Mouse (Mus musculus): ENCODE measurements around the gene Tnrc18. TPM values are rescaled to one million over a fixed set of nuclear protein-coding genes. Genes with fewer than 3 reads are reported as not detected.

The Tnrc18 gene
- polyA plus RNA-seq, 1 experiment from 2014 or later, result 41.1 TPM

GRCm38 (mm10) chr5:142825665-142826064 is 8.2 kb upstream of the Tnrc18 start:
- H3K27ac ChIP-seq (ENCODE audit: low read depth, low read length), result no peak overlapping the region
- H3K9me3 ChIP-seq (ENCODE audit: control insufficient read depth, low read length), result no peaks in the 10 kb centered on the region
- 66% methylated on average over 5 of the region's 5 CpGs for WGBS
- no peak overlapping the region for H3K4me2 ChIP-seq (replicated peaks; ENCODE audit: low read depth, low read length)
- H3K9ac ChIP-seq (ENCODE audit: low read depth, low read length), result no peak overlapping the region
- H3K27me3 ChIP-seq (ENCODE audit: control insufficient read depth, insufficient read depth, low read length), result no peaks in the 10 kb centered on the region
- no peak for ATAC-seq (ENCODE audit: low FRiP score, low TSS enrichment)
- no peak overlapping the region for H3K4me3 ChIP-seq (ENCODE audit: low read length)
- no peaks in the 10 kb centered on the region for H3K36me3 ChIP-seq (ENCODE audit: control insufficient read depth, insufficient read depth, low read length)
- H3K4me1 ChIP-seq (ENCODE audit: control insufficient read depth, insufficient read depth, low read length), result peaks cover 25% of the 10 kb centered on the region

GRCm38 (mm10) chr5:142824091-142824490 is 6.6 kb upstream of the Tnrc18 start:
- 21% methylated on average over 6 of the region's 6 CpGs for WGBS

GRCm38 (mm10) chr5:142823096-142824062 is 5.9 kb upstream of the Tnrc18 start:
- Histone ChIP-seq H3K9ac (ENCODE audit: low read depth, low read length) (peak overlapping the region; percentile 87), H3K9me3 (ENCODE audit: control insufficient read depth, low read length) (no peaks in the 10 kb centered on the region), H3K27me3 (ENCODE audit: control insufficient read depth, insufficient read depth, low read length) (no peaks in the 10 kb centered on the region), H3K4me1 (ENCODE audit: control insufficient read depth, insufficient read depth, low read length) (peaks cover 25% of the 10 kb centered on the region), H3K4me2 (replicated peaks; ENCODE audit: low read depth, low read length) (peak overlapping the region; percentile 64), H3K36me3 (ENCODE audit: control insufficient read depth, insufficient read depth, low read length) (no peaks in the 10 kb centered on the region), H3K27ac (ENCODE audit: low read depth, low read length) (peak overlapping the region; percentile 100), H3K4me3 (ENCODE audit: low read length) (peak overlapping the region; percentile 96)
- peak; percentile 63 for ATAC-seq (ENCODE audit: low FRiP score, low TSS enrichment)
- WGBS, result 4% methylated on average over 31 of the region's 31 CpGs

More at GRCm38 (mm10) chr5:142824091-142824490, 6.6 kb upstream of the Tnrc18 start:
- Histone ChIP-seq H3K9me3 (ENCODE audit: control insufficient read depth, low read length) (no peaks in the 10 kb centered on the region), H3K27ac (ENCODE audit: low read depth, low read length) (peak overlapping the region; percentile 100), H3K27me3 (ENCODE audit: control insufficient read depth, insufficient read depth, low read length) (no peaks in the 10 kb centered on the region), H3K4me2 (replicated peaks; ENCODE audit: low read depth, low read length) (peak overlapping the region; percentile 64), H3K4me1 (ENCODE audit: control insufficient read depth, insufficient read depth, low read length) (peaks cover 25% of the 10 kb centered on the region), H3K9ac (ENCODE audit: low read depth, low read length) (peak overlapping the region; percentile 87; the same call in 1 of the 2 replicates), H3K4me3 (ENCODE audit: low read length) (peak overlapping the region; percentile 96; the same call in 1 of the 2 replicates), H3K36me3 (ENCODE audit: control insufficient read depth, insufficient read depth, low read length) (no peaks in the 10 kb centered on the region)
- no peak for ATAC-seq (ENCODE audit: low FRiP score, low TSS enrichment)

- Histone ChIP-seq H3K9ac (ENCODE audit: low read depth, low read length) (peak overlapping the region; percentile 87), H3K4me1 (ENCODE audit: control insufficient read depth, insufficient read depth, low read length) (peaks cover 25% of the 10 kb centered on the region), H3K27ac (ENCODE audit: low read depth, low read length) (peak overlapping the region; percentile 100), H3K4me3 (ENCODE audit: low read length) (peak overlapping the region; percentile 96), H3K27me3 (ENCODE audit: control insufficient read depth, insufficient read depth, low read length) (no peaks in the 10 kb centered on the region), H3K9me3 (ENCODE audit: control insufficient read depth, low read length) (no peaks in the 10 kb centered on the region), H3K4me2 (replicated peaks; ENCODE audit: low read depth, low read length) (peak overlapping the region; percentile 64), H3K36me3 (ENCODE audit: control insufficient read depth, insufficient read depth, low read length) (no peaks in the 10 kb centered on the region)
- peak; percentile 5; the same call in 1 of the 2 replicates for ATAC-seq (ENCODE audit: low FRiP score, low TSS enrichment)
- WGBS, result under 1% methylated on average over 36 of the region's 36 CpGs
Measured at GRCm38 (mm10) chr5:142822286-142823095, 5.0 kb upstream of the Tnrc18 start.

GRCm38 (mm10) chr5:142821974-142822285 is 4.5 kb upstream of the Tnrc18 start:
- Histone ChIP-seq H3K4me1 (ENCODE audit: control insufficient read depth, insufficient read depth, low read length) (peaks cover 25% of the 10 kb centered on the region), H3K9me3 (ENCODE audit: control insufficient read depth, low read length) (no peaks in the 10 kb centered on the region), H3K27ac (ENCODE audit: low read depth, low read length) (peak overlapping the region; percentile 100), H3K9ac (ENCODE audit: low read depth, low read length) (peak overlapping the region; percentile 87), H3K27me3 (ENCODE audit: control insufficient read depth, insufficient read depth, low read length) (no peaks in the 10 kb centered on the region), H3K36me3 (ENCODE audit: control insufficient read depth, insufficient read depth, low read length) (no peaks in the 10 kb centered on the region), H3K4me2 (replicated peaks; ENCODE audit: low read depth, low read length) (peak overlapping the region; percentile 64), H3K4me3 (ENCODE audit: low read length) (peak overlapping the region; percentile 96)
- ATAC-seq (ENCODE audit: low FRiP score, low TSS enrichment), result no peak
- WGBS, result under 1% methylated on average over 9 of the region's 9 CpGs

GRCm38 (mm10) chr5:142821266-142821973 is 4.0 kb upstream of the Tnrc18 start:
- WGBS, result under 1% methylated on average over 36 of the region's 36 CpGs
- peak; percentile 68 for ATAC-seq (ENCODE audit: low FRiP score, low TSS enrichment)
- H3K4me3 ChIP-seq (ENCODE audit: low read length), result peak overlapping the region; percentile 96
- peak overlapping the region; percentile 87 for H3K9ac ChIP-seq (ENCODE audit: low read depth, low read length)
- no peaks in the 10 kb centered on the region for H3K27me3 ChIP-seq (ENCODE audit: control insufficient read depth, insufficient read depth, low read length)
- no peaks in the 10 kb centered on the region for H3K36me3 ChIP-seq (ENCODE audit: control insufficient read depth, insufficient read depth, low read length)
- peak overlapping the region; percentile 64 for H3K4me2 ChIP-seq (replicated peaks; ENCODE audit: low read depth, low read length)
- peaks cover 25% of the 10 kb centered on the region for H3K4me1 ChIP-seq (ENCODE audit: control insufficient read depth, insufficient read depth, low read length)
- no peaks in the 10 kb centered on the region for H3K9me3 ChIP-seq (ENCODE audit: control insufficient read depth, low read length)
- H3K27ac ChIP-seq (ENCODE audit: low read depth, low read length), result peak overlapping the region; percentile 100

GRCm38 (mm10) chr5:142820276-142821265 is 3.1 kb upstream of the Tnrc18 start:
- H3K9ac ChIP-seq (ENCODE audit: low read depth, low read length), result peak overlapping the region; percentile 87
- peak overlapping the region; percentile 100 for H3K27ac ChIP-seq (ENCODE audit: low read depth, low read length)
- peak overlapping the region; percentile 64 for H3K4me2 ChIP-seq (replicated peaks; ENCODE audit: low read depth, low read length)
- H3K9me3 ChIP-seq (ENCODE audit: control insufficient read depth, low read length), result no peaks in the 10 kb centered on the region
- WGBS, result under 1% methylated on average over 53 of the region's 53 CpGs
- no peak for ATAC-seq (ENCODE audit: low FRiP score, low TSS enrichment)
- peaks cover 25% of the 10 kb centered on the region for H3K4me1 ChIP-seq (ENCODE audit: control insufficient read depth, insufficient read depth, low read length)
- H3K27me3 ChIP-seq (ENCODE audit: control insufficient read depth, insufficient read depth, low read length), result no peaks in the 10 kb centered on the region
- H3K36me3 ChIP-seq (ENCODE audit: control insufficient read depth, insufficient read depth, low read length), result no peaks in the 10 kb centered on the region
- H3K4me3 ChIP-seq (ENCODE audit: low read length), result peak overlapping the region; percentile 96

All from kidney, embryonic 14.5 days (tissue).